Mouse (Mus musculus): ENCODE results near the gene Hsp90aa1. TPM values are rescaled to one million over a fixed set of nuclear protein-coding genes. Genes with fewer than 3 reads are reported as not detected.
"Not testable (repeated sequence)": the region's sequence is repeated elsewhere in the genome, so short reads cannot be mapped to it uniquely, and the experiment has no call there.

Gene Hsp90aa1
- polyA plus RNA-seq, 1 experiment from 2014 or later = 1,546 TPM

- under 1% methylated on average over 55 of the region's 55 CpGs for WGBS
- H3K4me2 ChIP-seq (ENCODE audit: low read depth, low read length) = peak overlapping the region; percentile 56
- peak overlapping the region; percentile 98 for H3K27ac ChIP-seq (ENCODE audit: low read depth, low read length)
- no peaks in the 10 kb centered on the region for H3K9me3 ChIP-seq (ENCODE audit: control insufficient read depth, low read length)
- H3K4me1 ChIP-seq (ENCODE audit: control insufficient read depth, insufficient read depth, low read length) = peaks cover 10% of the 10 kb centered on the region
- peak; percentile 72 for ATAC-seq (ENCODE audit: low read depth)
- H3K36me3 ChIP-seq (ENCODE audit: control insufficient read depth, insufficient read depth, low read length) = peaks cover 27% of the 10 kb centered on the region
- peak overlapping the region; percentile 99 for H3K4me3 ChIP-seq (ENCODE audit: low read depth, low read length)
- H3K27me3 ChIP-seq (ENCODE audit: control insufficient read depth, insufficient read depth, low read length) = no peaks in the 10 kb centered on the region
- peak overlapping the region; percentile 98 for H3K9ac ChIP-seq (replicated peaks; ENCODE audit: low read depth, low read length)
Measured at GRCm38 (mm10) chr12:110695676-110696171, 6.8 kb downstream of the Hsp90aa1 start.

GRCm38 (mm10) chr12:110693378-110693777 is 9.2 kb downstream of the Hsp90aa1 start:
- ATAC-seq (ENCODE audit: low read depth) = not testable (repeated sequence)

GRCm38 (mm10) chr12:110689919-110690643 is 12.4 kb downstream of the Hsp90aa1 start:
- Histone ChIP-seq H3K4me1 (ENCODE audit: control insufficient read depth, insufficient read depth, low read length) (peaks cover 6% of the 10 kb centered on the region), H3K4me3 (ENCODE audit: low read depth, low read length) (no peak overlapping the region), H3K27me3 (ENCODE audit: control insufficient read depth, insufficient read depth, low read length) (no peaks in the 10 kb centered on the region), H3K36me3 (ENCODE audit: control insufficient read depth, insufficient read depth, low read length) (peaks cover 50% of the 10 kb centered on the region), H3K4me2 (ENCODE audit: low read depth, low read length) (no peak overlapping the region), H3K9ac (replicated peaks; ENCODE audit: low read depth, low read length) (no peak overlapping the region), H3K27ac (ENCODE audit: low read depth, low read length) (no peak overlapping the region), H3K9me3 (ENCODE audit: control insufficient read depth, low read length) (no peaks in the 10 kb centered on the region)
- 91% methylated on average over 6 of the region's 6 CpGs for WGBS
- no peak for ATAC-seq (ENCODE audit: low read depth)

More at GRCm38 (mm10) chr12:110693378-110693777, 9.2 kb downstream of the Hsp90aa1 start:
- Histone ChIP-seq H3K4me1 (ENCODE audit: control insufficient read depth, insufficient read depth, low read length) (peaks cover 10% of the 10 kb centered on the region), H3K36me3 (ENCODE audit: control insufficient read depth, insufficient read depth, low read length) (peaks cover 50% of the 10 kb centered on the region)
- not testable (repeated sequence) for H3K27me3 ChIP-seq (ENCODE audit: control insufficient read depth, insufficient read depth, low read length); H3K4me3 ChIP-seq (ENCODE audit: low read depth, low read length); H3K27ac ChIP-seq (ENCODE audit: low read depth, low read length); H3K4me2 ChIP-seq (ENCODE audit: low read depth, low read length); H3K9ac ChIP-seq (replicated peaks; ENCODE audit: low read depth, low read length); H3K9me3 ChIP-seq (ENCODE audit: control insufficient read depth, low read length)
- WGBS = 75% methylated on average over 5 of the region's 5 CpGs

- not testable (repeated sequence) for H3K9me3 ChIP-seq (ENCODE audit: control insufficient read depth, low read length); ATAC-seq (ENCODE audit: low read depth); H3K27ac ChIP-seq (ENCODE audit: low read depth, low read length); H3K9ac ChIP-seq (replicated peaks; ENCODE audit: low read depth, low read length); H3K4me2 ChIP-seq (ENCODE audit: low read depth, low read length); H3K4me3 ChIP-seq (ENCODE audit: low read depth, low read length); H3K27me3 ChIP-seq (ENCODE audit: control insufficient read depth, insufficient read depth, low read length); H3K4me1 ChIP-seq (ENCODE audit: control insufficient read depth, insufficient read depth, low read length)
- 96% methylated on average over 3 of the region's 3 CpGs for WGBS
- H3K36me3 ChIP-seq (ENCODE audit: control insufficient read depth, insufficient read depth, low read length) = peaks cover 42% of the 10 kb centered on the region
Measured at GRCm38 (mm10) chr12:110688921-110689320, 13.6 kb downstream of the Hsp90aa1 start.

- Histone ChIP-seq H3K36me3 (ENCODE audit: control insufficient read depth, insufficient read depth, low read length) (peaks cover 36% of the 10 kb centered on the region), H3K27me3 (ENCODE audit: control insufficient read depth, insufficient read depth, low read length) (no peaks in the 10 kb centered on the region), H3K27ac (ENCODE audit: low read depth, low read length) (no peak overlapping the region), H3K9ac (replicated peaks; ENCODE audit: low read depth, low read length) (no peak overlapping the region), H3K4me2 (ENCODE audit: low read depth, low read length) (no peak overlapping the region), H3K9me3 (ENCODE audit: control insufficient read depth, low read length) (no peaks in the 10 kb centered on the region), H3K4me3 (ENCODE audit: low read depth, low read length) (no peak overlapping the region), H3K4me1 (ENCODE audit: control insufficient read depth, insufficient read depth, low read length) (no peaks in the 10 kb centered on the region)
- no peak for ATAC-seq (ENCODE audit: low read depth)
- 69% methylated on average over 12 of the region's 12 CpGs for whole genome bisulfite sequencing
Measured at GRCm38 (mm10) chr12:110687894-110688734, 14.4 kb downstream of the Hsp90aa1 start.

GRCm38 (mm10) chr12:110683580-110683979 is 18.9 kb downstream of the Hsp90aa1 start:
- no peak overlapping the region for H3K27ac ChIP-seq (ENCODE audit: low read depth, low read length)
- no peak overlapping the region for H3K4me2 ChIP-seq (ENCODE audit: low read depth, low read length)
- H3K4me3 ChIP-seq (ENCODE audit: low read depth, low read length) = no peak overlapping the region
- WGBS = no CpG with 5 or more reads among the region's 1 CpGs
- H3K9ac ChIP-seq (replicated peaks; ENCODE audit: low read depth, low read length) = no peak overlapping the region
- 0 out of 2 replicates have a peak, but pooled peaks cover 2% of the 10 kb centered on the region for H3K36me3 ChIP-seq (ENCODE audit: control insufficient read depth, insufficient read depth, low read length)
- ATAC-seq (ENCODE audit: low read depth) = no peak
- no peaks in the 10 kb centered on the region for H3K9me3 ChIP-seq (ENCODE audit: control insufficient read depth, low read length)
- no peaks in the 10 kb centered on the region for H3K4me1 ChIP-seq (ENCODE audit: control insufficient read depth, insufficient read depth, low read length)
- no peaks in the 10 kb centered on the region for H3K27me3 ChIP-seq (ENCODE audit: control insufficient read depth, insufficient read depth, low read length)

- WGBS = 77% methylated on average over 9 of the region's 9 CpGs
- Histone ChIP-seq H3K27ac (ENCODE audit: low read depth, low read length) (no peak within 1 kb of the TSS), H3K4me3 (ENCODE audit: low read depth, low read length) (no peak within 1 kb of the TSS), H3K9me3 (ENCODE audit: control insufficient read depth, low read length) (no peaks in the 10 kb centered on the region), H3K27me3 (ENCODE audit: control insufficient read depth, insufficient read depth, low read length) (no peaks in the 10 kb centered on the region), H3K4me1 (ENCODE audit: control insufficient read depth, insufficient read depth, low read length) (no peaks in the 10 kb centered on the region), H3K9ac (replicated peaks; ENCODE audit: low read depth, low read length) (0 out of 2 replicates have a peak within 1 kb of the TSS, but pooled peaks have one; percentile 5), H3K36me3 (ENCODE audit: control insufficient read depth, insufficient read depth, low read length) (no peaks in the 10 kb centered on the region), H3K4me2 (ENCODE audit: low read depth, low read length) (no peak within 1 kb of the TSS)
- no peak for ATAC-seq (ENCODE audit: low read depth)
Measured at GRCm38 (mm10) chr12:110682561-110683299, 19.8 kb downstream of the Hsp90aa1 start, which contains the start of gene 1700001K19Rik. Gene 1700001K19Rik, minus strand, starts transcription at chr12:110682619.

- 64% methylated on average over 3 of the region's 3 CpGs for WGBS
- no peak for ATAC-seq (ENCODE audit: low read depth)
- H3K36me3 ChIP-seq (ENCODE audit: control insufficient read depth, insufficient read depth, low read length) = no peaks in the 10 kb centered on the region
Measured at GRCm38 (mm10) chr12:110681878-110682277, 20.6 kb downstream of the Hsp90aa1 start.

More at GRCm38 (mm10) chr12:110681878-110682277, 20.6 kb downstream of the Hsp90aa1 start:
- no peaks in the 10 kb centered on the region for H3K9me3 ChIP-seq (ENCODE audit: control insufficient read depth, low read length)
- H3K4me1 ChIP-seq (ENCODE audit: control insufficient read depth, insufficient read depth, low read length) = no peaks in the 10 kb centered on the region
- no peak overlapping the region for H3K4me2 ChIP-seq (ENCODE audit: low read depth, low read length)
- H3K27me3 ChIP-seq (ENCODE audit: control insufficient read depth, insufficient read depth, low read length) = no peaks in the 10 kb centered on the region
- no peak overlapping the region for H3K4me3 ChIP-seq (ENCODE audit: low read depth, low read length)
- H3K9ac ChIP-seq (replicated peaks; ENCODE audit: low read depth, low read length) = no peak overlapping the region
- no peak overlapping the region for H3K27ac ChIP-seq (ENCODE audit: low read depth, low read length)

Measured in neural tube, embryonic 14.5 days (tissue).